Mouse (Mus musculus) myocyte (in vitro differentiated cells): ENCODE results near the gene Selenok. TPM values are rescaled to one million over a fixed set of nuclear protein-coding genes. Genes with fewer than 3 reads are reported as not detected.
A peak's percentile ranks its signal among the peaks of the same experiment; 100 is the strongest.

ENCODE experiments used
- H3K27me3 ChIP-seq: one replicate; pipeline ENCODE4 v1.6.1; 2011; ENCODE audit not compliant: control insufficient read depth, insufficient read depth, insufficient read length
- H3K36me3 ChIP-seq: one replicate; pipeline ENCODE4 v1.6.1; 2011; ENCODE audit not compliant: control insufficient read depth, insufficient read depth
- H3K4me2 ChIP-seq: one replicate; pipeline ENCODE4 v1.6.1; 2011; ENCODE audit warnings: low read depth, control low read depth
- H3K4me3 ChIP-seq: one replicate; pipeline ENCODE4 v1.5.1; 2011; ENCODE audit warnings: mild to moderate bottlenecking, control low read depth, moderate library complexity
- H3K79me2 ChIP-seq: one replicate; pipeline ENCODE4 v1.6.1; 2011; ENCODE audit not compliant: control insufficient read depth, insufficient read depth
- H3ac ChIP-seq: one replicate; pipeline ENCODE4 v1.6.1; 2011; ENCODE audit not compliant: control insufficient read depth, insufficient read length
- CEBPB ChIP-seq: IDR thresholded peaks from 2 replicates; pipeline ENCODE4 v1.6.1; 2011; ENCODE audit warnings: mild to moderate bottlenecking, moderate library complexity; ENCODE audit not compliant: poor library complexity, insufficient read depth, severe bottlenecking
- E2F4 ChIP-seq: IDR thresholded peaks from one replicate; pipeline ENCODE4 v1.6.1; 2011; ENCODE audit warnings: mild to moderate bottlenecking, control low read depth, moderate library complexity; ENCODE audit not compliant: insufficient read depth
- MAX ChIP-seq: IDR thresholded peaks from one replicate; pipeline ENCODE4 v1.6.1; 2011; ENCODE audit warnings: low read depth, mild to moderate bottlenecking, control low read depth
- MYOD1 ChIP-seq, 3 experiments: IDR thresholded peaks; one replicate each; pipeline ENCODE4 v1.6.1; 2011; ENCODE audit warnings: control low read depth in 2 of 3, low read depth in 2 of 3, mild to moderate bottlenecking in 2 of 3, moderate library complexity in 1 of 3; ENCODE audit not compliant: insufficient read length in 2 of 3, control insufficient read depth in 1 of 3
- MYOG ChIP-seq, 3 experiments: IDR thresholded peaks; one replicate each; pipeline ENCODE4 v1.6.1; 2011; ENCODE audit warnings: control low read depth in 2 of 3, low read depth in 2 of 3, mild to moderate bottlenecking in 2 of 3; ENCODE audit not compliant: insufficient read length in 2 of 3, control insufficient read depth in 1 of 3, insufficient read depth in 1 of 3
- POLR2A ChIP-seq: IDR thresholded peaks from one replicate; pipeline ENCODE4 v1.6.1; 2011; ENCODE audit warnings: low read depth, mild to moderate bottlenecking, control low read depth, moderate library complexity; ENCODE audit not compliant: insufficient read length
- POLR2AphosphoS2 ChIP-seq: IDR thresholded peaks from one replicate; pipeline ENCODE4 v1.6.1; 2011; ENCODE audit warnings: low read depth, control low read depth; ENCODE audit not compliant: insufficient read length
- REST ChIP-seq: IDR thresholded peaks from one replicate; pipeline ENCODE4 v1.6.1; 2011; ENCODE audit warnings: mild to moderate bottlenecking, control low read depth, moderate library complexity; ENCODE audit not compliant: insufficient read depth, insufficient read length
- SRF ChIP-seq: IDR thresholded peaks from one replicate; pipeline ENCODE4 v1.6.1; 2011; ENCODE audit warnings: low read depth; ENCODE audit not compliant: control insufficient read depth, insufficient read length
- TCF12 ChIP-seq: IDR thresholded peaks from one replicate; pipeline ENCODE4 v1.6.1; 2011; ENCODE audit warnings: mild to moderate bottlenecking, control low read depth; ENCODE audit not compliant: poor library complexity, insufficient read depth, severe bottlenecking
- TCF3 ChIP-seq: IDR thresholded peaks from one replicate; pipeline ENCODE4 v1.6.1; 2011; ENCODE audit warnings: low read depth, control low read depth; ENCODE audit not compliant: insufficient read length
- USF1 ChIP-seq: IDR thresholded peaks from one replicate; pipeline ENCODE4 v1.6.1; 2011; ENCODE audit warnings: low read depth, mild to moderate bottlenecking, control low read depth, moderate library complexity
- polyA plus RNA-seq: library from polyadenylated mRNA; unstranded; fragments of >200 nt; fragmentation: generic; extraction: Trizol; gene quantifications from one replicate; pipeline ENCODE4 v1.2.1, GENCODE M21; 2012; ENCODE audit warnings: missing spikeins

Gene Selenok
- polyA plus RNA-seq, 1 experiment = 102 TPM

DNA sequence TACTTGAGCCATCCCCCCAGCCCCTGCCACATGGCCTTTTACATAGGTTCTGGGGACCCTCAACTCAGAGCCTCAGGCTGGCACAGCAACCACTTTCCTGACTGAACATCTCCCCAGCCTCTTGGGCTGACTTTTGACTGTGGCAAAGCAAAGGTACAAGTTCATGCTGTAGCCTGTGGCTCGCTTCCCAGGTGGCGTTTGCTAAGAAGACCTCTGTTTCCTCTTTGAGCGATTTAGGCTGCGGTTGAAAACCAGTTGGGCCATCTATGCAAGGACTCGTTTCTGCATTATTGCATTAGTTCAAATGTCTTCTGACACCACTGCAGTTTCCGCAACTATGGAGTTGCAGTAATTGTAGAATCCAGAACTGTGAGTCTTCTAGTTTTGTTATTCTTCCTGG, 54.4 kb downstream of the Selenok start:
- Histone ChIP-seq H3K79me2 (no peaks in the 10 kb centered on the region), H3ac (no peak overlapping the region), H3K4me3 (no peak overlapping the region), H3K27me3 (peaks cover 14% of the 10 kb centered on the region), H3K36me3 (no peaks in the 10 kb centered on the region), H3K4me2 (no peak overlapping the region)
- no peak for TF ChIP-seq POLR2AphosphoS2
- no peak for TF ChIP-seq E2F4
- no peak for TF ChIP-seq MYOG (IDR thresholded peaks at IDR 0.05; ENCODE audit: control insufficient read depth in 1 of 3, insufficient read depth in 1 of 3, insufficient read length in 2 of 3, low read depth in 2 of 3)
- TF ChIP-seq MYOD1 (IDR thresholded peaks at IDR 0.05; ENCODE audit: control insufficient read depth in 1 of 3, insufficient read length in 2 of 3, low read depth in 2 of 3) = no peak
- TF ChIP-seq TCF12 = no peak
- no peak for TF ChIP-seq POLR2A
- no peak for TF ChIP-seq USF1
- no peak for TF ChIP-seq CEBPB
- no peak for TF ChIP-seq TCF3
- TF ChIP-seq SRF = no peak
- no peak for TF ChIP-seq MAX
- TF ChIP-seq REST = no peak

DNA sequence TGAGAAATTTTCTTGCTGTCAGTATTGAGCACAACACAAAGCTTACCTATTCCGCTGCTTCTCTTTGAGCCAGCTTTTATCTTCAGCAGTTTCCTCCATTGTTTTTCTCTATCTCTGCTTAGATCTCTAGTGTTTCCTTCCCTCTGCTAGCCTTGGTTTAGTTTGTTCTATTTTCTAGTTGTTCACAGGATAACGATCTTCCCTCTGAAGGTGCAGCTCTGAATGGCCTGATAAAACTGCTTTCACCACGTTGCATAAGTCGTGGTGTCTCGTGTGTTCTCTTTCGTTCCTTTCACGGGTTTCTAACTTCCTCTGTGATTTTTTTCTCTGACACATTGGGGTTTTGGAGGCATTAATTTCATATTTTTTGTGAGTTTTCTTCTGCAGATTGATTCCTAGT, 56.3 kb downstream of the Selenok start:
- Histone ChIP-seq H3K4me3 (no peak overlapping the region), H3K4me2 (peak overlapping the region; percentile 36), H3ac (no peak overlapping the region), H3K27me3 (peaks cover 14% of the 10 kb centered on the region), H3K36me3 (no peaks in the 10 kb centered on the region), H3K79me2 (no peaks in the 10 kb centered on the region)
- peak; percentile 38; the same call in 1 of the 2 replicates for TF ChIP-seq CEBPB
- TF ChIP-seq MAX = no peak

Other genes starting within 250 kb of the Selenok start
- gene Cacna2d3, start 246.4 kb upstream of the Selenok start, polyA plus RNA-seq = 0.10 TPM
- gene Actr8, start 10.0 kb downstream of the Selenok start, polyA plus RNA-seq = 26.8 TPM
- 0.04 TPM for gene Il17rb, start 40.6 kb downstream of the Selenok start, polyA plus RNA-seq
- not detected for gene Chdh, start 40.7 kb downstream of the Selenok start, polyA plus RNA-seq